Mouse (Mus musculus) cerebellum, postnatal 25 days (tissue): ENCODE measurements around the gene Scd1.

Source experiments
- DNase-seq, 2 experiments: peaks; one replicate each; pipeline ENCODE4 v3.0.0; 2021; ENCODE audit warnings: mixed read lengths in 2 of 2

Scd1 gene

DNA sequence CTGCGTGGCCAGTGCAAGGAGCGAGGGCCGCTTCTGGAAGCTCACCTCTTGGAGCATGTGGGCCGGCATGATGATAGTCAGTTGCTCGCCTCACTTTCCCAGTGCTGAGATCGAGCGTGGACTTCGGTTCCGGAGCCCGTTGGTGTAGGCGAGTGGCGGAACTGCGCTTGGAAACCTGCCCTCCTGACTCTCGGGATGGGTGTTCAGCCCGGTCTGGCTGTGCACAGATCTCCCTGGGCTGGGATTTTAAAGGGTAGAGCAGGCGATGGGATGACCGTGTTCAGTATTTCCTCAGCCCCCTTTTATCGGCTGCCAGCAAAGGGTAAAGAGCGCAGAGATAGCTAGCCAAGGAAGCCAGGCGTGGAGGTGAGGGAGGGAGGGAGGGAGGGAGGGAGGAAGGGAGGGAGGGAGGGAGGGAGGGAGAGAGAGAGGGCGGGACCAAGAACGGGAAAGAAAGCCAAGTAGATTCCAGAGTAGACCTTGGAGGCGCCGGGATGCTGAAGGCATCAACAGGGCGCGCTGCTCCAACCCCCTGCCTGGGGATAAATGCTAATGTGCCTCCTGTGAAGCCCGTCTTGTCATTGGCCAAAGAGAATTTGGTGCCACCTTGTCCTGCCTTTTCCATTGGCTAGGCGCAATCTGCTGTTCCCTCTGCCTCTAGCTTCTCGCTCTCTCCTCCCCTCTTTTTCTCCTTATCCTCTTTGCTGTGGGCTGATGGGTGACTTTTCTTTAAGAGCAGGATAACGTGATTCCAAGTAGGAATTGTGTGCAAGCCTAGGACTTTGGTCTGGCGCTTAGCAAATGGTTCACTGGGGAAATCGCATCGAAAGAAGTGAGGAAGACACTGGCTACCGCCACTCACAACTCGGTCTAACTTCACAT is at the start of gene Scd1:
Gene Scd1 (minus strand): TSS at position 539 of the 882 bp plus-strand sequence.
- peak; percentile 89 for DNase-seq

DNA sequence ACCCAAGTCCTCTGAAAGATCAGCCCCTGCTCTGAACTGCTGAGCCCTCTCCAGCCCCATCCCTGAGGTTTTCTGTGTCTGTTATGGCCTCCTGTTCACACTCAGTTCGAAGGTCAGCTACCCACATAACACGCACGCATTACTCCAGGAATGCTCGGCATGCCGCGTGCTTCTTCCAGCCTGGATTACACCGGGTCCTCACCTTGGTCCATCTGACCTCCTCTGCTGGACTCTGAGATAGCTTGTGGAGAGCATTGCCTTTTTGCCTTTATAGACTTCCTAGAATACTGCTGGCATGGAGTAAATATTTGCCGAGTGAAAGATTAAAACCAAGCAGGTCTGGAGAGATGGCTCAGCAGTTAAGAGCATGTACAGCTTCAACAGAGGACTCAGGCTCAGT is 47.7 kb upstream of the Scd1 start:
- DNase-seq = no peak

DNA sequence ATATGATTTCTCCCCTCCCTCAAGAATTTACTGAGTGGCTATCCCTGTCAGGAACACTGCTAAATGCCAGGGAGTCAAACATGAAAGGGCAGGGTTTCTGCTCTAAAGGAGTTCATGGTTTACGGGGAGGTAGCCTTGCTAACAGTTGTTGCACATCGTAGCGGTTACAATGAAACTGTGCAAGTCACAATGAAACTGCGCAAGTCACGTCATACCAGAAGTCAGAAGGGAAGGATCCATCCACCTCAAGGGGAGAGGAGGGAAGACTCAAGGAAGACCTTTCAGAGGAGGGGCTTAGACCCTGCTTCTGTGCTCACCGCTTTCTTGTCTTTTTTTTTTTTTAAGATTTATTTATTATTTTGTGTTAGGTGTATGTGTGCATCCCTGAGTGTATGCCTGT is 47.2 kb upstream of the Scd1 start:
- no peak for DNase-seq

- DNase-seq = no peak
These were observed 40.2 kb upstream of the Scd1 start for GRCm38 (mm10) chr19:44447927-44448326.

- DNase-seq = no peak
These were observed 38.1 kb upstream of the Scd1 start for GRCm38 (mm10) chr19:44445755-44446154.

DNA sequence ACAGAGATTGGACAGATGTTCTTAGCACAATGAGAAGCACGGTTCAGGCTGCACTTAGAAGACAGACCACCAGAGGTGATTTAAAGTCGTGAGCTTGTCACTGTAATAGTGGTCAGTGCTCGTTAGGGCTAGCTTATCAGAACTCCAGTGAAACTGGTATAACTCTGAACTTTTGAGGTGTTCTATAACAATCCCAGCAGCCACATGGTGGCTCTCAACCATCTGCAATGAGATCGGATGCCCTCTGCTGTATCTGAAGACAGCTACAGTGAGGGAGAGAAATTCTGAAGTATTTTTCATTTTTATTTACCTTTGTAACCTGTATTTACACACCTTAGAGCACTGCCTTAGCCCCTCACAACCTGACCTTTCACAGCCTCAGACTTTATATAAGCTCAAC is 31.6 kb upstream of the Scd1 start:
- no peak for DNase-seq

- no peak for DNase-seq
These were observed 30.3 kb upstream of the Scd1 start for GRCm38 (mm10) chr19:44437975-44438374.

GRCm38 (mm10) chr19:44432084-44432483 is 24.4 kb upstream of the Scd1 start:
- DNase-seq = no peak

- DNase-seq = no peak
These were observed 20.0 kb upstream of the Scd1 start for GRCm38 (mm10) chr19:44427721-44428120.

- DNase-seq = no peak
These were observed 14.5 kb upstream of the Scd1 start for GRCm38 (mm10) chr19:44422051-44422631.

DNA sequence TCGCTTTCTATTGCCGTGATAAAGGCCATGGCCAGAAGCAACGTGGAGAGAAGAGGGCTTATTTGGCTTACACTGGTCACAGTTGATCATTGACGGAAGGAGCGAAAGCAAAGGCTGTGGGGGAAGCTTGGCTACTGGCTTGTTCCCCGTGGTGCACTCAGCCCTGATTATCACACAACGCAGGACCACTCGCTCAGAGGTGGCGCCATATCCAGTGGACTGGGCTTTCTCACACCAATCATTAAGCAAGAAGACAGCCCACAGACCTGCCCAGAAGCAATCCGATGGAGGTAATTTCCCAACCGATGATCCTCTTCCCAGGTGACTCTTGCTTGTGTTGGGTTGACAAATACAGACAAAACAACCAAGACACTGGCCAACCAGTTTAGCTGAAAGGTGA is 11.9 kb upstream of the Scd1 start:
- no peak for DNase-seq

DNA sequence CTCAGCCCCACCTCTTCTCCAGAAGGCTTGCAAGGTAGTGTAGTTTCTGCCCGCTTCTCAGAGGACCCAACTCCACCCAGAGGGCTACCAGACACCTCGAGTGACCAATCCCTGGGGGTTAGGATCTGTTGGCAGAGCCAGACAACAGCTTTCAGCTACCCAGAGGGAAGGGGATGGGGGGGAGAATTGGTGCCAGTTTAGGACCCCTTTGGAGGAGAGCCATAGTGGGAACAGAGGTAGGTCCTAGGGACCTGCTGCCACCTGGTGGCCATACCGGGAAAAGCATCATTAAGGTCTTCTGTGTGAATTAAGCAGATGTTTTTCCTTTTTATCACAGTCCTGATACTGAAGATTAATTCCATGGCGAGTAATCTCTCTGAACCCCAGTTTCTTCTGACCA is 11.3 kb upstream of the Scd1 start:
- peak; percentile 81 to 83 for DNase-seq

DNA sequence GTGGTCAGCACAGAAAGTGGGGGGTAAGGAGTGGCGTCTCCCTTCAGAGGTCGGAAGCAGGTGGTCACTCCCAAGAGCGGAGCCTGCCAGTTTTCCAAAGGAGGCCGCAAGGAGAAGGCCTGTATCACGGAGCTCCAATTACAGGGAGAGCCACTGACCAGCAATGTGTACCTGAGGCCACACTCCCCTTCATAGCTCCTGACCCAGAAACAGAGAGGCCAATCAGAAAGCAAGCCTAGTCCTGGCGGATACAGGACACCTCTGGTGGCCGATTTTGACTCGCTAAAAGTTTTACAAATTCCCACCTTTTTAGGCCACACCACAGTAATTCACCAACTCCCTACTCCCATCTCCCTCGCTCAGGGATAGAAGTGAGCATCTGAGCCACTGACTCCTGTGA is 10.9 kb upstream of the Scd1 start:
- DNase-seq = no peak

DNA sequence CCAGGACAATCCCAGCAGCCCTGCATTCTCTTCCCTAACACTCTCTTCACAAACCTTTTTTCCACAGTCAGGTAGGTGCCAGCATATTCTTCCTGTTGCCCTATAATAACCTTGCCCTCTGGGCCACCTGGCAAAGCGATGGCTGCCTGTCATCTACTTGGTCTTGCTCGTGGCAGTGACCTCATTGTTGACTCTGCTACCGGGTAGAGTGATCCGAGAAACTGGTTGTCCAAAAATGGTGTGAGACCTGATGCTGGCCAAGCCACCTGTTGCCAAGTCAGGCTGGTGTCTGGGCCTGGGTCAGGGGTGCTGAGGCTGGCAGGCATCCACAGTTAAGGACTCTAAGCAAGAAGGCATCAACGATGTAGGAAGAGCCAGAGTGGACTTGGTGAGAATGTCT is 10.4 kb upstream of the Scd1 start:
- no peak for DNase-seq

DNA sequence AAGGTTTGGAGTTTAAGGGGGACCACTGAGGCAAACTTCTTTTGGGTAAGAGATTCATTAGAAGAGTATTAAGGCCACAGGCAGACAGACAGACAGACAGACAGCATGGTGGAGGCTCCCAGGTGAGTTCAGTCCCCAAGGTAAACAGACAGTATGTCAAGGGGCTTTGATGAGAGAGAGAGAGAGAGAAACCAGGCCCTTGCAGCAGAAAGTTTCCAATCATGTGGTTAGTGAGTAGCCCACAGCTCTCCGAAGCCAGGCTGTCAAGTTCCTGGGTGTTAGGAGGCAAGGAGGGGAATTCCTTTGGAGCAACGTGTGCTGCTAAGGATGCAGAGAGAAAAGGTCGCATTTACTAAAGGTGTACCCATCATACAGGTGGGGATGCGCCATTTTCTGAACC is 9.8 kb upstream of the Scd1 start:
- no peak for DNase-seq

GRCm38 (mm10) chr19:44416240-44416639 is 8.6 kb upstream of the Scd1 start:
- no peak for DNase-seq

GRCm38 (mm10) chr19:44415464-44415863 is 7.8 kb upstream of the Scd1 start:
- DNase-seq = no peak

DNA sequence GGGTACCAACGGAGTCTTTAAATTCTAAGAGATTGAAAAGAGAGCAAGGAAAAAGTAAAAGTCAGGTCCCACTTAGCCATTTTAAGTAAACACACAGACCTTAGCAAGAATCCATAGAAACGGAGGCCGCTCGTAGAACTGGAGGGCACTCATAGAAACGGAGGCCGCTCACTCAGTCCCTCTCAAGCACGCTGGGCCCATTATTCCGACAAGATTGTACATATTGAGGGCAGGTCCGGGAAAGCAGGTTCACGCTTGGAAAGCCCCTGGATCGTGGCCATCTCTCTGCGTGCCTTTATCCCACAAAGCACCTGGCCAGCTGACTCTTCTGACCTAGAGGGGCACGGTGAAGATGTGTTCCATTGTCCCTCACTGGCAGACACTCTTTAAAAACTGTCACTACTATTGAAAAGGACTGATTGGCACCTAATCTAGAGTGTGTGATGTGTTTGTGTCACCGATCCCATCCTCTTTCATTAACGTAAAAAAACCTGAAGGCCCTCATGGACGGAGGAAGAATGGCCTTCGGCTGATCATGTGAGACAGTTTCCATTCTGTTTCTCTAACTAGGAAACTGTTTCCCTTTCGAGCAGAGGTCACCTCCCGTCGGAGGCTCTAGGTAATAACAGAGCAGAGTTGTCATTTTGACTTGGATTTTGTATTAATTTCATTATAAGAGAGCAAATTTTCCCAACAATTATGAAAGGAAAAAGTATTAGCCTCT is 2.8 kb upstream of the Scd1 start:
- DNase-seq = no peak

GRCm38 (mm10) chr19:44408595-44408994 is 916 bp upstream of the Scd1 start:
- no peak for DNase-seq

DNA sequence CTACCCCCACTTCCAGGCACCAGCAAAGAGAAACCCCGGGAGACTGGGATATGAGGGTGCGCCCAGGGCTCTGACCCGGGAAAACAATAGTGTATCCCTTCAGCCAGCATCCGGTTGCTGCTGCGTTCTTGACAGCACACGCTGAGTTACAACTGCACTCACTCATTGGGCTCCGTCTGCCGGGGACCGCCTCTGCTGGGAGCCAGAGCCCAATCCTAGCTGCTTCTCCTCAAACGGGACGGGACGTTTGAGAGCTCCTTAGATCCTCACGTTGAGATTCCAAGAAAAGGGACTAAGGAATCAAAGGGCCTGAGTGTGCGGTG is 505 bp upstream of the Scd1 start:
- peak; percentile 71 to 73 for DNase-seq

DNA sequence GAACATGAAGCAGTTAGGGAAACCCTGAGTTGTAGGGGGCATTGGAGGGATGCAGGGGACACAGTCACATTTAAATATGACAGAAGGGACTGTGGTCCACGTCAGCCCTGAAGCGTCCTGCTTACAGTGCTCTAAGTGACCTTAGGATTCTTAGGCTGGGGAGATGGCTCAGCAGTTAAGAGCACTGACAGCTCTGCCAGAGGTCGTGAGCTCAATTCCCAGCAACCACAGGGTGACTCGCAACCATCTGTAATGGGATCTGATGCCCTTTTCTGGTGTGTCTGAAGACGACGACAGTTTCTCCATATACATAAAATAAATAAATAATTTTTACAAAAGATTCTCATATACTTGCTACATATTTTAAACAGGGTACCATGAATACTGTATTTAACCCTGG is 4.1 kb downstream of the Scd1 start:
- DNase-seq = no peak

DNA sequence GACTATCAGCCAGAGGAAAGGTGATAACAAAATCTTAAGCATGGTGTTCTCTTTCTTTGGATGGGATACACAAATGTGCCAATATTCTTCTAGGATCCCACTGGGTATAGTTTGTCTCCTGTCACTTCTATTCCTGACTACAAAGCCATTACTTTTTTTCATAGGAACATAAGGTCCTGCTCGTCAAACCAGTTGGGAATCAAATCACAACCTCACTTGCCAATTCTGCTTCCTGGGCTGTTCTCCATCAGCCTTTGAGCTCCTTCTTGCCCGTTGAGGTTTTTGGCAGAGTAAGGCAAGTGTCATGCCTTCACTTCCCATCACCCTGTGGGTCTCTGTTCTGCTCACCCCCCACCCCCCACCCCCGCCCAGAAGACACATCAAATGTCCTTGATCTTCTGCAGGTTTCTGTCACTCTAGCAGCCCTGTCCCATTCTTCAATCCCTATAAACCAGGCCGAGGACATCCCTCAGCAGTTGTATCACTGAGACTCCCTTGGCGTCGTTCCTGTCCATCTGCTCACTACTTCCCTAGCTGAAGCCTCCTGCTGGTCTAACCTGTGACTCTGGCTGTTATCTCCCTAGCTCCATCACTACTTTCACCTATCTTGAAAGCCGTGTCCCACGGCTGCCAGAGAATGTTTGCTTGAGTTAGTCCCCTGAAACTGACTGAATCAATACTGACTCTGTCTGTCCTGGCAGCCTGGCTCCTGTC is 7.0 kb downstream of the Scd1 start:
- peak; percentile 91 to 92 for DNase-seq

DNA sequence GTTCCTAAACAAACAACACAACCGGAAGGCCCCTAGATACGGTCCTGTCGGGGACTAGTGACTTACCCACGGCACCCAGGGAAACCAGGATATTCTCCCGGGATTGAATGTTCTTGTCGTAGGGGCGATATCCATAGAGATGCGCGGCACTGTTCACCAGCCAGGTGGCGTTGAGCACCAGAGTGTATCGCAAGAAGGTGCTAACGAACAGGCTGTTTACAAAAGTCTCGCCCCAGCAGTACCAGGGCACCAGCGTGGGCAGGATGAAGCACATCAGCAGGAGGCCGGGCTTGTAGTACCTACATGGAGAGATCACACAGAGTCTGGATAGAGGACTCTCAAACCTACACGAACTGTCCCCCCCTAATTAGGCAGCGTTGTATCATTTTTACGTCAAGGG is 7.6 kb downstream of the Scd1 start:
- DNase-seq = peak; percentile 75 to 77
